Mouse (Mus musculus) bone marrow, adult 2 months (tissue): ENCODE measurements at regions not wholly inside any gene's neighbourhood (a gene's known extent, or its start where the extent isn't known, plus 50 kb on each side); places are given as distances from the start of the nearest gene placed in this dataset.

Source experiments
- H3K27ac ChIP-seq: fragments of 200-500 bp; 2 replicates; pipeline ENCODE4 v1.5.1; 2012; ENCODE audit warnings: low read depth, mild to moderate bottlenecking, control low read depth, inconsistent platforms, low read length; ENCODE audit not compliant: control insufficient read depth, poor library complexity, insufficient read depth
- H3K4me1 ChIP-seq: fragments of 200-500 bp; 2 replicates; pipeline ENCODE4 v1.6.1; 2011; ENCODE audit warnings: low read length; ENCODE audit not compliant: control insufficient read depth, insufficient read depth
- H3K4me3 ChIP-seq: fragments of 200-500 bp; replicated peaks from 2 replicates; pipeline ENCODE3; 2011; ENCODE audit warnings: mild to moderate bottlenecking, low read depth, low read length, control low read depth; ENCODE audit not compliant: control insufficient read depth
- CTCF ChIP-seq: fragments of 200-500 bp; IDR thresholded peaks from 2 replicates; pipeline ENCODE4 v1.5.1; 2011; ENCODE audit warnings: low read length, control low read depth; ENCODE audit not compliant: control insufficient read depth, insufficient read depth
- POLR2A ChIP-seq: fragments of 200-500 bp; IDR thresholded peaks from 2 replicates; pipeline ENCODE4 v1.6.1; 2011; ENCODE audit warnings: low read depth, mild to moderate bottlenecking, control low read depth, low read length, borderline replicate concordance; ENCODE audit not compliant: control insufficient read depth
- WGBS: fragments of 180-500 bp; shearing (Covaris S2); methylation state at CpG from one replicate; pipeline ENCODE4 v1.1.7; 2018; 5-methylcytosine and 5-hydroxymethylcytosine counted together

DNA sequence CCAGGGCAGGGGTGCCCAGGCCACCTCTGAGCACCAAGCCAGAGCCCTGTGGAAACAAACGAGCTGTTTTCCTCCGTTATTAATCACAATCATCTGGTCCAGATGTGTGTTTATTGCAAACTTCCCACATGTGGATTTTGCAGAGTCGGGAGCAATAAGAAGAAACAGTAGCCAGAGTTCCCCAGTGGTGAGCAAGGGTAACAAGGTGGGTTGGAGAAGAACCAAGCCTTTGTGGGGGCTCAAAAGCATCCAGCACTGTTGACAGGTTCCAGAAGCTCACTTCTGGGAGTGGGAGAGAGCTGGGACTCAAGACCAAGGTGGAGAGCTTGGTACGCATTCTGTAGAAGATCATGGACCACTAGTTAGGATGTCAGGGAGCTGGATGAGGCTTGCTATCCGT, 63.6 kb downstream of the Hif1an start:
- no peak overlapping the region for H3K27ac ChIP-seq
- TF ChIP-seq POLR2A (no peak), CTCF (no peak)
- H3K4me3 ChIP-seq, result no peak overlapping the region
- WGBS, result 69% methylated on average over 5 of the region's 5 CpGs
- H3K4me1 ChIP-seq, result no peaks in the 10 kb centered on the region

DNA sequence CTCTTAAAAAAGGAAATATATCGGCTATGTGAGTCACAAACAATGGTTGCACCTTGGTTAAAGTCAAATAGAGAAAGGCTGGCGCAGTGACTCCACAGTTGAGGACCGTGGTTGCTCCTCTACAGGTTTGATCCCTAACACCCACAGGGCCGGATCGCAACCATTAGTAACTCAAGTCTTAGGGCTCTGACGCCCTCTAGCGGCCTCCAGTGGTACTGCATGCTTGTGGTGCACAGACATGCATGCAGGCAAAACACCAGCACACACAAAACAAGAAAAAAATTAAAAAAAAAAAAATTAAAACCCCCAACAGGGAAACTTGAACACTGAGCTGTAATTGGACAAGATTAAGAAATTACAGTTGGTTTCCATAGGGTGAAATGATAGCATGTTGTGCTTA, 67.1 kb downstream of the Hif1an start:
- 56% methylated on average over 7 of the region's 7 CpGs for WGBS
- H3K27ac ChIP-seq, result no peak overlapping the region
- H3K4me1 ChIP-seq, result no peaks in the 10 kb centered on the region
- H3K4me3 ChIP-seq, result no peak overlapping the region
- peak; percentile 44; the same call in 1 of the 2 replicates for TF ChIP-seq CTCF
- TF ChIP-seq POLR2A, result no peak

DNA sequence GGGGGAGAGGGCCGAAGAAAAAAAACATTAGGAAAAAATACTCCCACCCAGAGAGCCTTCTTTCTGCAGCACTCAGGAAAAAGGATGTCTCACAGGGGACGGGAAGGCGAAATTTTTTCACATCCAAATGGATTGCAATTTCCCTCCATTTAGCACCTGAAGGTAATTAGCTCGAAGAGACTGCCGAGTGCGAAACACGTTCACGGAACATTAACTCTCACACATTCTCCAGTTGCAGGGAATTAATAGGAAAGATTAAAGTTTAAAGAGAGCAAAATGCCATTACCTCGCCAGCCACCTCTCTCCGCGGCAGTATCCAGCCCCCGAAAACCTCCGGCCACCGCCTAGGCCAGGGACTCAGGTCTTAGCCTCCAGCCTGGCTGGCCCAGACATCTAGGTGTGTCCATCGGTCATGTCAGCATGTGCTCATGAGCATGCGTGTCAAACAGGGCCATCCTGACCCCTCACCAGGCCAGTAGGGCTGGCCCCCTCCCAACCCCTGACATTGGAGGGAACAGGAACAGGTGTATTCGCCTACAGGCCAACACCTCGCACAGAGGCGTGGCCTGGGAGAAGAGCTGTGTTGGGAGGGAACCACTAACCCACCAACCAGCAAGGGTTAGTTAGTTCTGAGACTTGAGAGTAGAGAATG, 68.8 kb downstream of the Hif1an start:
- TF ChIP-seq CTCF, result no peak
- Histone ChIP-seq H3K27ac (no peak overlapping the region), H3K4me1 (no peaks in the 10 kb centered on the region), H3K4me3 (no peak overlapping the region)
- 75% methylated on average over 19 of the region's 19 CpGs for WGBS

DNA sequence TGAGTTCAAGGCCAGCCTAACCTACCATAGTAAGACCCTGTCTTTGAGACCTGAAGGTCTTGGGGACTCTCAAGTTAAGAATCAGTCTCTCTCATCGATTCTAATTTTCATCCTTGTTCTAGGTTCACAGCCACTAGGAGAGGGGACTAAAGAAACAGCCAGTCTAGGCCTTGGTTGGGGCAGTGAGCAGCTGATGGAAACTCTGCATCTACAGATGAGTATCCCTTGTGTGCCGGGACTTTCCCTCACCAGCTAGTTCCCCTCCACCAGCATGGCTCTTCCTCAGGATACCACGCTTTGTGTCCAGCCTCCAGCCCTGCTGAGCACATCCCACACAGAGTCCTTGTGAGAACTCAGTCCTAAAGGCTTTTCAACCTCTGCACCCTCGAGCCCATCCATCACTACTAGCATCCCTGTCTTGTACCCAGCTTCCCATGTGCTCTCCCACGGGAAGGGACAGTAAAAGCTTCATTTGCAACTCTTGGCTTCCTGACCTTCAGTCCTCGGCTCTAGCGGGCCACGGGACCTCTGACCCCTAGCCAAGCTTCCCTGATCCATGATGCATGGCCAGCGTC, 74.6 kb downstream of the Hif1an start:
- WGBS, result 62% methylated on average over 9 of the region's 9 CpGs
- TF ChIP-seq POLR2A (no peak), CTCF (no peak)
- no peaks in the 10 kb centered on the region for H3K4me1 ChIP-seq
- H3K4me3 ChIP-seq, result no peak overlapping the region
- no peak overlapping the region for H3K27ac ChIP-seq

DNA sequence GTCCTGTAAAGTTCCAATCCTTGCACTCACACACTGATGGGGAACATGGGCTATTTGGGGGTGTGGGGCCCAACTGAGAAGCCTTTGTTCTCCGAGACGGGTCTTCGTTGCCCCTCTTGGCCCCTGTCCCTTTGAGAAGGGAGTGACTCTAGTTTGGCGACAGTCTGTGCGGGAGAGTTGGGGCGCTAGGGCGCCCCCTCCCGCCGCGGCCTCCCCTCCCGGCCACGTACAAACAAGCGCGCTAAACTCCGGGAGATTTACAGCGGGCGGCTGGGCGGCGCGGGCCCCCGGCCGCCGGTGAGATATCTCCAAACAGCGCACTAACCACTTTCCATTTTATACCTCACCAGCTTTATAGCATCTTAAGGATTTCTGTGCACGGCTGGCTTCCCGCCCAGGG, 77.4 kb downstream of the Hif1an start:
- WGBS, result 3% methylated on average over 26 of the region's 26 CpGs
- TF ChIP-seq CTCF (no peak), POLR2A (no peak)
- Histone ChIP-seq H3K27ac (no peak overlapping the region), H3K4me3 (no peak overlapping the region), H3K4me1 (no peaks in the 10 kb centered on the region)

DNA sequence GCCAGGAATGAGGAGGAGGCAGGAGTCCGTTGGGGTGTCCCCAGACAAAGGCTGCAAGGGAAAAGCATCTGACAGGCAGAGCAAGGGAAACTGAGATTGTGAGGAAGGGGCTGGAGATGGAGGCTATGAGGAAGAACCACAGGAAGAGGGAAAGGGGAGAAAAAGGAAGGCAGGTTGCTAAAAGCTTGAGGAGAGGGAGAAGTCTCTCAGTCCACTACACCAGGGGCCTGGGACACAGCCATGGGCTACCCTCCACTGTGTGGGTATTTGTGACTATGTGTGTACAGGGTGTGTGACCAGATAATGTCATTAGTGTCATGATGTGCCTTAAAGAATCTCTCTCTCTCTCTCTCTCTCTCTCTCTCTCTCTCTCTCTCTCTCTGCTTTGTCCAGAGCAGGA, 77.9 kb downstream of the Hif1an start:
- no peak overlapping the region for H3K4me3 ChIP-seq
- H3K4me1 ChIP-seq, result no peaks in the 10 kb centered on the region
- WGBS, result 0% methylated on average over 1 of the region's 1 CpGs
- H3K27ac ChIP-seq, result no peak overlapping the region
- TF ChIP-seq POLR2A, result no peak
- TF ChIP-seq CTCF, result no peak

DNA sequence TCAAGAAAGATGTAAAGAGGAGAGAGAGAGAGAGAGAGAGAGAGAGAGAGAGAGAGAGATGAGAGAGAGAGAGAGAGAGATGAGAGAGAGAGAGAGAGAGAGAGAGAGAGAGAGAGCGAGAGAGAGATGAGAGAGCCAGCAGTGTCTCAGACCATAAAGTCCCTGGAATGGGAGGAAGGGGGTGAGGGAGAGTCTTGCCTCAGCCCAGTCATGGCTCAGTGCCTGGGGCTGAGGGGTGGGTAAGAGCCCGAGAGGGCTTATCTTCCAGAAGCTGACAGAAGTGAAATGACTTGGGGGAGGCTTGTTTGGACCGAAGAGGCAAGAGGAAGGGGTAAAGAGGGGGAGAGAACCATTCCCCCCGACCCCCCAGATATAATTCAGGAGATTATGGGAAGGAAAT, 79.6 kb downstream of the Hif1an start:
- Histone ChIP-seq H3K4me1 (no peaks in the 10 kb centered on the region), H3K27ac (no peak overlapping the region), H3K4me3 (no peak overlapping the region)
- WGBS, result 47% methylated on average over 4 of the region's 4 CpGs
- TF ChIP-seq POLR2A, result no peak
- TF ChIP-seq CTCF, result no peak

DNA sequence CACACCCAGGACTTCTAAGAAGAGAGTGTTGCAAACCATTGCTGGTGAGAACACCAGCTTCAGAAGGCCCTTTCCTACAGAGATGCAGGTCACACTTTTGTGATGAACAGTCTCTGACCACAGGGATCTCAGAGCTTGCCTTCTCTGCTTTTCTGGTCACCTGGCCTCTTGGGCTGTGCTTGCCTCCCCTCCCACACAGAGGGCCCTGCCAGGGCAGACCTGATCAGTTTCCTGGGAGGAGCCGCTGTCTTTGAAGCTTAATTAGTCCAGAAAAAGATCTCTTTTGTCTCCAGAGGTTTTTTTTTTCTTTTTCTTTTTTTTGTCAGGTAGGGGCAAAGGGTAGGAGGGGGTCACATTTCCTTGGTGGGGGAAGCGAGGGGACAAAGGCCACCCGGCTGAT, 81.7 kb downstream of the Hif1an start:
- TF ChIP-seq CTCF, result no peak
- TF ChIP-seq POLR2A, result no peak
- Histone ChIP-seq H3K27ac (no peak overlapping the region), H3K4me1 (no peaks in the 10 kb centered on the region), H3K4me3 (no peak overlapping the region)
- 47% methylated on average over 3 of the region's 3 CpGs for WGBS

DNA sequence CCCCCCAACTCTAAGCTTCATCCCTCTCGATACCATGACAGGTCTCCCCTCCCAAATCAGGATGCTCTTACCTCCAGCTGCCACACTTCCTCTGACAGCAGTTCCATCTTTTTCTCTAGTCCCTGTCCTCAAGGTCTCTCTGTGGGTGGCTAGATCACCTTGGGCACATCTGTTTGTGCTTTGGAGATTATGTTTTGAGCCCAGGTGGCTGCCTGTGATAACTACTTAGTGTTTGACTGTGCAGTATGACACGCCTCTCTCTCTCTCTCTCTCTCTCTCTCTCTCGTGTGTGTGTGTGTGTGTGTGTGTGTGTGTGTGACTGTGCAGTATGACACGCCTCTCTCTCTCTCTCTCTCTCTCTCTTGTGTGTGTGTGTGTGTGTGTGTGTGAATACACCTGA, 82.3 kb downstream of the Hif1an start:
- H3K27ac ChIP-seq, result no peak overlapping the region
- 46% methylated on average over 4 of the region's 4 CpGs for WGBS
- TF ChIP-seq POLR2A (no peak), CTCF (no peak)
- no peak overlapping the region for H3K4me3 ChIP-seq
- H3K4me1 ChIP-seq, result no peaks in the 10 kb centered on the region
